In the genomic region with DNA sequence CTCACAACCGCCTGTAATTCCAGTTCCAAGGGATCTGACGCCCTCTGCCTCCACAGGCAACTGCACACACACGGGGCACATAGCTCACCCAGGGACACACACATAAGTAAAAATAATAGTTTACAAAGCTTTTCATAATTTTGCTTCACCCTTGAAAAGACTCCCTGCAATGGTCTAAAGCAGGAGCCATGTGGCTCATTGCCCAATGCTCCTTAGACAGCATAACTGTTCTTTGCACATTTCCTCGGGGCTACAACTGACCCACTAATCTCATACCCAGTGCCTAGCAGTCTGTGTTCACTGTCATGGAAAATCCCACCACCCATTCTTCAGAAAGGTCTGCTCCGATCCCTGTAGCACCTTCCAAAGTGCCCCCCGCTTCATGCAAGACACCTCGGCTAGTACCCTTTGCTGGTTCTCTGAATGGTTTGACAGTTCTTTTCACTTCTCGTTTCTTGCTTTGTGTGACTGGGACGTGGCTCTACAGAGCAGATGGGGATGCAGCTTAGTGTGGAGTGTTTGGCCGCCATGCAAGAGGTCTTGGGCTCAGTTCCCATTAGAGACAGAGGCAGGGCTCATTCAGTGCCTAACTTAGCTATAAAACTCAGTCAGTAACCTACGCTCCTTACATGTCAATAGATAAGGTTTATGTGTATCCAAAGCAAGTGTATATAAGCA, we compare ENCODE assay signal across 23 mouse cellular contexts. TPM values are rescaled to one million over a fixed set of nuclear protein-coding genes. Genes with fewer than 3 reads are reported as not detected.
DNase-seq lines count a peak whose midpoint lies in the region; ATAC-seq lines count a peak whose summit lies in the region.
"Had no signal": no experiment of that assay in that cellular context is flagged by ENCODE, and none has a peak within 500 bp of the region (broad histone marks: within the 10 kb centered on the region; RNA-seq: fewer than 3 reads in every experiment).

No protein-coding gene starts in this region.

- no peak overlapping the region for H3K9ac ChIP-seq in forebrain, embryonic 13.5 days
- no peak overlapping the region for H3K9ac ChIP-seq in forebrain, embryonic 11.5 days (ENCODE audit: low read length)
- H3K9ac ChIP-seq in liver, embryonic 12.5 days, result no peak overlapping the region
- no peak overlapping the region for H3K9ac ChIP-seq in liver, embryonic 11.5 days (ENCODE audit: low read depth, low read length)
- no peak overlapping the region for H3K9ac ChIP-seq in liver, embryonic 13.5 days
- H3K9ac ChIP-seq: heart, embryonic 12.5 days; hindbrain, embryonic 14.5 days; kidney, embryonic 15.5 days; liver, embryonic 14.5 days; stomach, embryonic 15.5 days had no signal

- H3K4me2 ChIP-seq in forebrain, embryonic 13.5 days, result no peak overlapping the region
- H3K4me2 ChIP-seq in forebrain, embryonic 11.5 days (ENCODE audit: low read depth, low read length, severe bottlenecking), result no peak overlapping the region
- no peak overlapping the region for H3K4me2 ChIP-seq in liver, embryonic 12.5 days
- H3K4me2 ChIP-seq in liver, embryonic 11.5 days, result no peak overlapping the region
- H3K4me2 ChIP-seq in liver, embryonic 13.5 days, result no peak overlapping the region
- H3K4me2 ChIP-seq: heart, embryonic 12.5 days; hindbrain, embryonic 14.5 days; kidney, embryonic 15.5 days; midbrain, embryonic 11.5 days; stomach, embryonic 15.5 days had no signal

- DNase-seq in forebrain, embryonic 11.5 days (ENCODE audit: low spot score), result no peak
- no peak for DNase-seq in liver, embryonic 11.5 days (ENCODE audit: low spot score)
- DNase-seq in liver, embryonic 13.5 days, result no peak
- no peak for DNase-seq in frontal cortex, postnatal 36 days (ENCODE audit: low spot score in 2 of 2)
- no peak for DNase-seq in layer of hippocampus, adult 11-12 months (ENCODE audit: low spot score)
- DNase-seq: adrenal gland, postnatal 36 days; cerebellum, postnatal 36 days; heart, adult 2 months; kidney, adult 18-20 months; kidney, postnatal 25 days; lung, postnatal 36 days; right cerebral cortex, postnatal 25 days had no signal

- H3K27ac ChIP-seq in forebrain, embryonic 13.5 days, result peak overlapping the region; percentile 57; the same call in 1 of the 2 replicates
- H3K27ac ChIP-seq in forebrain, embryonic 11.5 days (ENCODE audit: low read depth, low read length), result no peak overlapping the region
- peak overlapping the region; percentile 31 for H3K27ac ChIP-seq in liver, embryonic 12.5 days
- no peak overlapping the region for H3K27ac ChIP-seq in liver, embryonic 11.5 days (ENCODE audit: low read depth, low read length)
- 0 out of 2 replicates have a peak overlapping the region, but pooled peaks have one; percentile 30 for H3K27ac ChIP-seq in liver, embryonic 13.5 days
- H3K27ac ChIP-seq: heart, adult 2 months; hindbrain, embryonic 14.5 days; kidney, embryonic 15.5 days; layer of hippocampus, adult 2 months; liver, embryonic 14.5 days; stomach, embryonic 15.5 days had no signal

- no peak overlapping the region for H3K4me3 ChIP-seq in forebrain, embryonic 13.5 days
- H3K4me3 ChIP-seq in forebrain, embryonic 11.5 days (ENCODE audit: low read depth, low read length), result no peak overlapping the region
- H3K4me3 ChIP-seq in liver, embryonic 12.5 days, result no peak overlapping the region
- H3K4me3 ChIP-seq in liver, embryonic 11.5 days (ENCODE audit: low read depth, low read length), result no peak overlapping the region
- H3K4me3 ChIP-seq in liver, embryonic 13.5 days (replicated peaks), result no peak overlapping the region
- H3K4me3 ChIP-seq: heart, adult 2 months; heart, embryonic 12.5 days; kidney, embryonic 15.5 days; layer of hippocampus, adult 2 months; stomach, embryonic 15.5 days had no signal

- no peaks in the 10 kb centered on the region for H3K9me3 ChIP-seq in forebrain, embryonic 13.5 days (replicated peaks)
- no peaks in the 10 kb centered on the region for H3K9me3 ChIP-seq in forebrain, embryonic 11.5 days (ENCODE audit: control insufficient read depth, low read length)
- H3K9me3 ChIP-seq in liver, embryonic 12.5 days (replicated peaks), result no peaks in the 10 kb centered on the region
- no peaks in the 10 kb centered on the region for H3K9me3 ChIP-seq in liver, embryonic 11.5 days (ENCODE audit: control insufficient read depth, low read length)
- no peaks in the 10 kb centered on the region for H3K9me3 ChIP-seq in liver, embryonic 13.5 days (replicated peaks)
- H3K9me3 ChIP-seq: kidney, embryonic 15.5 days; stomach, embryonic 15.5 days had no signal

- H3K36me3 ChIP-seq in forebrain, embryonic 13.5 days (ENCODE audit: poor library complexity, severe bottlenecking), result peaks cover 97% of the 10 kb centered on the region
- peaks cover 41% of the 10 kb centered on the region for H3K36me3 ChIP-seq in forebrain, embryonic 11.5 days (ENCODE audit: control insufficient read depth, insufficient read depth, low read length)
- peaks cover 99% of the 10 kb centered on the region for H3K36me3 ChIP-seq in liver, embryonic 12.5 days
- peaks cover 56% of the 10 kb centered on the region for H3K36me3 ChIP-seq in liver, embryonic 11.5 days (ENCODE audit: control insufficient read depth, insufficient read depth, low read length)
- peaks cover 98% of the 10 kb centered on the region for H3K36me3 ChIP-seq in liver, embryonic 13.5 days

- H3K4me1 ChIP-seq in forebrain, embryonic 13.5 days, result peaks cover 36% of the 10 kb centered on the region
- peaks cover 5% of the 10 kb centered on the region; the same call in 1 of the 2 replicates for H3K4me1 ChIP-seq in forebrain, embryonic 11.5 days (replicated peaks; ENCODE audit: control insufficient read depth, insufficient read depth, low read length)
- peaks cover 42% of the 10 kb centered on the region for H3K4me1 ChIP-seq in liver, embryonic 12.5 days
- peaks cover 14% of the 10 kb centered on the region for H3K4me1 ChIP-seq in liver, embryonic 11.5 days (replicated peaks; ENCODE audit: control insufficient read depth, insufficient read depth, low read length)
- peaks cover 36% of the 10 kb centered on the region for H3K4me1 ChIP-seq in liver, embryonic 13.5 days (replicated peaks)

- 88% methylated on average over 11 of the region's 11 CpGs for WGBS in forebrain, embryonic 13.5 days
- WGBS in forebrain, embryonic 11.5 days, result 95% methylated on average over 11 of the region's 11 CpGs
- WGBS in liver, embryonic 12.5 days (ENCODE audit: insufficient replicate concordance), result 89% methylated on average over 11 of the region's 11 CpGs
- WGBS in liver, embryonic 11.5 days, result 92% methylated on average over 11 of the region's 11 CpGs
- 87% methylated on average over 11 of the region's 11 CpGs for WGBS in liver, embryonic 13.5 days (ENCODE audit: insufficient replicate concordance)

- no peaks in the 10 kb centered on the region for H3K27me3 ChIP-seq in forebrain, embryonic 13.5 days
- no peaks in the 10 kb centered on the region for H3K27me3 ChIP-seq in forebrain, embryonic 11.5 days (ENCODE audit: control insufficient read depth, insufficient read depth, low read length)
- H3K27me3 ChIP-seq in liver, embryonic 12.5 days (replicated peaks), result no peaks in the 10 kb centered on the region
- H3K27me3 ChIP-seq in liver, embryonic 11.5 days (replicated peaks; ENCODE audit: control insufficient read depth, insufficient read depth, low read length), result no peaks in the 10 kb centered on the region
- no peaks in the 10 kb centered on the region for H3K27me3 ChIP-seq in liver, embryonic 13.5 days
- H3K27me3 ChIP-seq: heart, embryonic 12.5 days; kidney, embryonic 15.5 days; stomach, embryonic 15.5 days had no signal

- ATAC-seq in forebrain, embryonic 13.5 days, result no peak; the same call in 1 of the 2 replicates
- no peak for ATAC-seq in forebrain, embryonic 11.5 days (replicated peaks; ENCODE audit: low FRiP score)
- ATAC-seq in liver, embryonic 12.5 days, result no peak
- ATAC-seq in liver, embryonic 11.5 days (replicated peaks; ENCODE audit: low FRiP score), result no peak
- ATAC-seq in liver, embryonic 13.5 days (ENCODE audit: low read depth), result no peak
- ATAC-seq: CD4-positive, CD25-positive, alpha-beta regulatory T cell, adult 4 months; midbrain, embryonic 16.5 days had no signal

RNA-seq across cellular contexts. Expression of a gene that starts 8.6 kb away (rescaled TPM):
- 65.3 and 68.9 TPM in 2 replicates for polyA plus RNA-seq in forebrain, embryonic 13.5 days (2015; fragmentation: Nextera tagmentation; extraction: Ambion mirVana)
- polyA plus RNA-seq in forebrain, embryonic 11.5 days (2014; fragmentation: Nextera tagmentation; extraction: Ambion mirVana), result 77.3 and 81.6 TPM in 2 replicates
- polyA plus RNA-seq in liver, embryonic 12.5 days (2016; fragmentation: Nextera tagmentation; extraction: Ambion mirVana), result 39.4 and 40.4 TPM in 2 replicates
- polyA plus RNA-seq in liver, embryonic 11.5 days (2014; fragmentation: Nextera tagmentation; extraction: Ambion mirVana), result 47.6 and 50.4 TPM in 2 replicates
- polyA plus RNA-seq in liver, embryonic 13.5 days (2015; fragmentation: Nextera tagmentation; extraction: Ambion mirVana), result 36.1 and 43.5 TPM in 2 replicates

RNA-seq across cellular contexts. Expression of a gene that starts 59.4 kb away (rescaled TPM):
- polyA plus RNA-seq in forebrain, embryonic 13.5 days (2015; fragmentation: Nextera tagmentation; extraction: Ambion mirVana), result 47.5 and 48.1 TPM in 2 replicates
- polyA plus RNA-seq in forebrain, embryonic 11.5 days (2014; fragmentation: Nextera tagmentation; extraction: Ambion mirVana), result 28.9 and 30.4 TPM in 2 replicates
- 18.1 and 20.2 TPM in 2 replicates for polyA plus RNA-seq in liver, embryonic 12.5 days (2016; fragmentation: Nextera tagmentation; extraction: Ambion mirVana)
- polyA plus RNA-seq in liver, embryonic 11.5 days (2014; fragmentation: Nextera tagmentation; extraction: Ambion mirVana), result 23.1 and 24.0 TPM in 2 replicates
- 11.4 and 16.3 TPM in 2 replicates for polyA plus RNA-seq in liver, embryonic 13.5 days (2015; fragmentation: Nextera tagmentation; extraction: Ambion mirVana)

Comparison
In these comparisons a context has a peak if more than half of its experiments do, and no peak if none do; other contexts are left out.
1. H3K27ac ChIP-seq: peak in forebrain, embryonic 13.5 days (single experiment), liver, embryonic 12.5 days (single experiment) and liver, embryonic 13.5 days (single experiment); none in forebrain, embryonic 11.5 days (single experiment) and liver, embryonic 11.5 days (single experiment).